Mouse (Mus musculus) neutrophil, adult 59 days (primary cell): ENCODE data around the gene Ptgdr. TPM values are rescaled to one million over a fixed set of nuclear protein-coding genes. Genes with fewer than 3 reads are reported as not detected.

ENCODE experiments used
- total RNA-seq, 2 experiments: library from RNA; stranded (reverse); gene quantifications; 1 replicate in 1 of 2; 2 replicates in 1 of 2; pipeline ENCODE4 v1.2.4; 2023

Ptgdr gene
- total RNA-seq, result under 1 TPM; 0.49 TPM

GRCm38 (mm10) chr14:44858868-44859613 lies at the start of gene Ptgdr:
TSS of gene Ptgdr (minus strand) at chr14:44859375.

Other genes starting within 250 kb of the Ptgdr start
- not detected for gene Gm5624, start 231.4 kb downstream of the Ptgdr start, total RNA-seq
- not detected for gene Gm8257, start 152.9 kb downstream of the Ptgdr start, total RNA-seq
- gene Gm8267, start 109.0 kb downstream of the Ptgdr start, total RNA-seq, result not detected
- gene Ptger2, start 128.8 kb upstream of the Ptgdr start, total RNA-seq, result 10 to 100 TPM; 27.7 to 40.3 TPM